ENCODE assay signal across 8 mouse cellular contexts in genomic region chr9:58311191-58311910, GRCm38 (mm10). TPM values are rescaled to one million over a fixed set of nuclear protein-coding genes. Genes with fewer than 3 reads are reported as not detected.
DNase-seq lines count a peak whose midpoint lies in the region; ATAC-seq and TF ChIP-seq lines count a peak whose summit lies in the region.

No protein-coding gene starts in this region.

- peak overlapping the region; percentile 6 for H3K4me3 ChIP-seq in liver, adult 2 months (ENCODE audit: insufficient read depth, low read depth, low read length)
- H3K4me3 ChIP-seq in forebrain, embryonic 16.5 days (replicated peaks; ENCODE audit: low read length): peak overlapping the region; percentile 46
- H3K4me3 ChIP-seq in midbrain, embryonic 14.5 days (replicated peaks; ENCODE audit: low read depth, low read length): peak overlapping the region; percentile 34

- no peaks in the 10 kb centered on the region for H3K36me3 ChIP-seq in liver, adult 2 months (ENCODE audit: control insufficient read depth, insufficient read depth, low read length)
- no peaks in the 10 kb centered on the region for H3K36me3 ChIP-seq in forebrain, embryonic 16.5 days (ENCODE audit: control insufficient read depth, insufficient read depth)
- H3K36me3 ChIP-seq in midbrain, embryonic 14.5 days (ENCODE audit: control insufficient read depth, insufficient read depth, low read length): no peaks in the 10 kb centered on the region

- no peak for TF ChIP-seq POLR2A in liver, adult 2 months (IDR thresholded peaks at IDR 0.05; ENCODE audit: extremely low read depth, insufficient read depth, low read length)

- H3K79me2 ChIP-seq in liver, adult 2 months (ENCODE audit: control insufficient read depth, insufficient read depth, low read length): no peaks in the 10 kb centered on the region

- H3K9ac ChIP-seq in liver, adult 2 months (ENCODE audit: low read depth, low read length): no peak overlapping the region
- H3K9ac ChIP-seq in forebrain, embryonic 16.5 days (replicated peaks; ENCODE audit: low read depth, low read length): peak overlapping the region; percentile 61; the same call in 1 of the 2 replicates
- no peak overlapping the region for H3K9ac ChIP-seq in midbrain, embryonic 14.5 days (replicated peaks; ENCODE audit: low read length)

- ATAC-seq in forebrain, embryonic 16.5 days: no peak
- no peak for ATAC-seq in midbrain, embryonic 14.5 days (ENCODE audit: low FRiP score, low TSS enrichment)

- WGBS in liver, adult 2 months: 64% methylated on average over 33 of the region's 33 CpGs
- WGBS in forebrain, embryonic 16.5 days: 59% methylated on average over 33 of the region's 33 CpGs
- 54% methylated on average over 33 of the region's 33 CpGs for WGBS in midbrain, embryonic 14.5 days

- no peak for DNase-seq in liver, adult 2 months (ENCODE audit: extremely low read depth, low read depth, low spot score)
- no peak for DNase-seq in liver
- DNase-seq in kidney, postnatal 10 days: peak; percentile 73
- no peak for DNase-seq in midbrain, embryonic 14.5 days
- no peak for DNase-seq in layer of hippocampus, postnatal 25 days (ENCODE audit: extremely low spot score in 1 of 2, low spot score in 1 of 2)
- no peak for DNase-seq in thymus, postnatal 14 days
- no peak for DNase-seq in thymus, postnatal 25 days

- peaks cover 17% of the 10 kb centered on the region for H3K27me3 ChIP-seq in liver, adult 2 months (ENCODE audit: control insufficient read depth, insufficient read depth, low read length)
- peaks cover 8% of the 10 kb centered on the region; the same call in 1 of the 2 replicates for H3K27me3 ChIP-seq in forebrain, embryonic 16.5 days (replicated peaks; ENCODE audit: control insufficient read depth, insufficient read depth, low read length)
- H3K27me3 ChIP-seq in midbrain, embryonic 14.5 days (ENCODE audit: control insufficient read depth, insufficient read depth, low read length): peaks cover 20% of the 10 kb centered on the region

- H3K9me3 ChIP-seq in forebrain, embryonic 16.5 days (ENCODE audit: control insufficient read depth, low read length): no peaks in the 10 kb centered on the region
- H3K9me3 ChIP-seq in midbrain, embryonic 14.5 days (ENCODE audit: control insufficient read depth, low read length): no peaks in the 10 kb centered on the region

- no peak for TF ChIP-seq CTCF in liver, adult 2 months (IDR thresholded peaks at IDR 0.05; ENCODE audit: low read depth, low read length)

- no peak overlapping the region for H3K27ac ChIP-seq in liver, adult 2 months (replicated peaks; ENCODE audit: insufficient read depth, low read depth, low read length)
- no peak overlapping the region for H3K27ac ChIP-seq in forebrain, embryonic 16.5 days (ENCODE audit: low read length)
- no peak overlapping the region for H3K27ac ChIP-seq in midbrain, embryonic 14.5 days (replicated peaks; ENCODE audit: low read depth, low read length)

- H3K4me1 ChIP-seq in liver, adult 2 months (ENCODE audit: control insufficient read depth, insufficient read depth, low read length): 0 out of 2 replicates have a peak, but pooled peaks cover 1% of the 10 kb centered on the region
- H3K4me1 ChIP-seq in forebrain, embryonic 16.5 days (replicated peaks; ENCODE audit: control insufficient read depth, insufficient read depth, low read length): peaks cover 57% of the 10 kb centered on the region
- H3K4me1 ChIP-seq in midbrain, embryonic 14.5 days (ENCODE audit: control insufficient read depth, insufficient read depth, low read length): peaks cover 21% of the 10 kb centered on the region

- peak overlapping the region; percentile 50 for H3K4me2 ChIP-seq in forebrain, embryonic 16.5 days (ENCODE audit: low read length)
- peak overlapping the region; percentile 57; the same call in 1 of the 2 replicates for H3K4me2 ChIP-seq in midbrain, embryonic 14.5 days (ENCODE audit: low read length)

RNA-seq across cellular contexts. Expression of gene Loxl1, which starts 1.6 kb away (rescaled TPM):
- total RNA-seq in liver, adult 2 months (2014; rRNA removed): 0.74 and 1.0 TPM in 2 replicates
- 2.2 TPM in 2 replicates for polyA plus RNA-seq in liver, adult 2 months (2012; rRNA removed)
- 11.5 and 14.7 TPM in 2 replicates for polyA plus RNA-seq in forebrain, embryonic 16.5 days (2015; fragmentation: Nextera tagmentation; extraction: Ambion mirVana)
- 2.7 and 5.6 TPM in 2 replicates for polyA plus RNA-seq in midbrain, embryonic 14.5 days (2014; fragmentation: Nextera tagmentation; extraction: Ambion mirVana)
- total RNA-seq in layer of hippocampus, postnatal 25 days (2021): 1 to 10 TPM; 3.1 to 4.0 TPM

RNA-seq across cellular contexts. Expression of gene Stoml1, which starts 58.4 kb away (rescaled TPM):
- total RNA-seq in liver, adult 2 months (2014; rRNA removed): 5.4 and 5.8 TPM in 2 replicates
- polyA plus RNA-seq in liver, adult 2 months (2012; rRNA removed): 7.8 and 8.1 TPM in 2 replicates
- polyA plus RNA-seq in forebrain, embryonic 16.5 days (2015; fragmentation: Nextera tagmentation; extraction: Ambion mirVana): 104 and 120 TPM in 2 replicates
- 96.4 and 115 TPM in 2 replicates for polyA plus RNA-seq in midbrain, embryonic 14.5 days (2014; fragmentation: Nextera tagmentation; extraction: Ambion mirVana)
- 10 to 100 TPM; 71.3 to 78.6 TPM for total RNA-seq in layer of hippocampus, postnatal 25 days (2021)

RNA-seq across cellular contexts. Expression of gene Tbc1d21, which starts 58.9 kb away (rescaled TPM):
- not detected in 2 replicates for total RNA-seq in liver, adult 2 months (2014; rRNA removed)
- not detected in 2 replicates for polyA plus RNA-seq in liver, adult 2 months (2012; rRNA removed)
- not detected in 2 replicates for polyA plus RNA-seq in forebrain, embryonic 16.5 days (2015; fragmentation: Nextera tagmentation; extraction: Ambion mirVana)
- polyA plus RNA-seq in midbrain, embryonic 14.5 days (2014; fragmentation: Nextera tagmentation; extraction: Ambion mirVana): not detected in 2 replicates
- not detected for total RNA-seq in layer of hippocampus, postnatal 25 days (2021)

Comparison
In these comparisons a context has a peak if more than half of its experiments do, and no peak if none do; other contexts are left out.
1. RNA of gene Stoml1, which starts 58.4 kb away (polyA plus RNA-seq): 104 to 120 TPM in forebrain, embryonic 16.5 days and 96.4 to 115 TPM in midbrain, embryonic 14.5 days; 7.8 to 8.1 TPM in liver, adult 2 months; every median in the first group is over 10 times any median in the second.
2. Peak in every context shown above with its lines, with median percentiles within 50 percentile points of each other: H3K4me3 ChIP-seq.